Mouse (Mus musculus) lung, postnatal 36 days (tissue): ENCODE results near the gene Yipf2.
"Not testable (repeated sequence)": the region's sequence is repeated elsewhere in the genome, so short reads cannot be mapped to it uniquely, and the experiment has no call there.

Experiments used
- DNase-seq: peaks from one replicate; pipeline ENCODE4 v3.0.0; 2022; ENCODE audit warnings: mixed read lengths

The Yipf2 gene

GRCm38 (mm10) chr9:21594838-21595237, 2.2 kb upstream of the Yipf2 start:
- DNase-seq: no peak

- DNase-seq: not testable (repeated sequence)
Observed at GRCm38 (mm10) chr9:21594350-21594749, 1.7 kb upstream of the Yipf2 start.

GRCm38 (mm10) chr9:21593122-21593721, 594 bp upstream of the Yipf2 start:
- DNase-seq: peak; percentile 50

GRCm38 (mm10) chr9:21591831-21592702, 561 bp downstream of the Yipf2 start:
- DNase-seq: no peak

GRCm38 (mm10) chr9:21591127-21591830, 1.3 kb downstream of the Yipf2 start:
- no peak for DNase-seq

GRCm38 (mm10) chr9:21589538-21589937, 3.1 kb downstream of the Yipf2 start:
- DNase-seq: no peak

GRCm38 (mm10) chr9:21588350-21588749, 4.3 kb downstream of the Yipf2 start:
- DNase-seq: no peak

GRCm38 (mm10) chr9:21587678-21588349, 4.8 kb downstream of the Yipf2 start:
- DNase-seq: no peak

GRCm38 (mm10) chr9:21585401-21585800, 7.2 kb downstream of the Yipf2 start:
- DNase-seq: no peak

- DNase-seq: no peak
Observed at GRCm38 (mm10) chr9:21578226-21578625, 14.4 kb downstream of the Yipf2 start.

GRCm38 (mm10) chr9:21576286-21576685, 16.3 kb downstream of the Yipf2 start:
- no peak for DNase-seq

- no peak for DNase-seq
Observed at GRCm38 (mm10) chr9:21575253-21575652, 17.4 kb downstream of the Yipf2 start.

GRCm38 (mm10) chr9:21574012-21574801, 18.4 kb downstream of the Yipf2 start:
- DNase-seq: no peak

GRCm38 (mm10) chr9:21568657-21569255, 23.9 kb downstream of the Yipf2 start:
- DNase-seq: no peak

- DNase-seq: no peak
Observed at GRCm38 (mm10) chr9:21567051-21567450, 25.6 kb downstream of the Yipf2 start.

GRCm38 (mm10) chr9:21566538-21566937, 26.1 kb downstream of the Yipf2 start:
- DNase-seq: no peak

GRCm38 (mm10) chr9:21565004-21565586, 27.5 kb downstream of the Yipf2 start:
- no peak for DNase-seq

GRCm38 (mm10) chr9:21564420-21564819, 28.2 kb downstream of the Yipf2 start:
- peak; percentile 21 for DNase-seq

GRCm38 (mm10) chr9:21559151-21559550, 33.5 kb downstream of the Yipf2 start:
- DNase-seq: no peak

GRCm38 (mm10) chr9:21558366-21558765, 34.3 kb downstream of the Yipf2 start:
- peak; percentile 25 for DNase-seq

- no peak for DNase-seq
Observed at GRCm38 (mm10) chr9:21557556-21557955, 35.1 kb downstream of the Yipf2 start.
